Mouse (Mus musculus): Measurements from ENCODE around the gene Cemip2. TPM values are rescaled to one million over a fixed set of nuclear protein-coding genes. Genes with fewer than 3 reads are reported as not detected.

Cemip2 gene
- polyA plus RNA-seq, 1 experiment from 2014 or later, result 38.5 TPM

- no peak overlapping the region for H3K4me3 ChIP-seq
- H3K36me3 ChIP-seq, result peaks cover 82% of the 10 kb centered on the region
- H3K4me2 ChIP-seq, result no peak overlapping the region
- WGBS, result 92% methylated on average over 5 of the region's 5 CpGs
- H3K27me3 ChIP-seq, result no peaks in the 10 kb centered on the region
- no peaks in the 10 kb centered on the region for H3K9me3 ChIP-seq
- ATAC-seq (ENCODE audit: low read depth), result no peak
- H3K27ac ChIP-seq (replicated peaks), result no peak overlapping the region
- no peak overlapping the region for H3K9ac ChIP-seq
- H3K4me1 ChIP-seq (replicated peaks), result no peaks in the 10 kb centered on the region; the same call in 1 of the 2 replicates
These were observed 46.0 kb downstream of the Cemip2 start for GRCm38 (mm10) chr19:21824146-21824545.

- H3K9me3 ChIP-seq, result no peaks in the 10 kb centered on the region
- H3K4me2 ChIP-seq, result no peak overlapping the region
- ATAC-seq (ENCODE audit: low read depth), result no peak
- H3K36me3 ChIP-seq, result peaks cover 82% of the 10 kb centered on the region
- no peak overlapping the region for H3K9ac ChIP-seq
- no peak overlapping the region for H3K4me3 ChIP-seq
- H3K27ac ChIP-seq (replicated peaks), result no peak overlapping the region
- no peaks in the 10 kb centered on the region for H3K27me3 ChIP-seq
- WGBS, result 80% methylated on average over 4 of the region's 4 CpGs
- no peaks in the 10 kb centered on the region; the same call in 1 of the 2 replicates for H3K4me1 ChIP-seq (replicated peaks)
These were observed 47.2 kb downstream of the Cemip2 start for GRCm38 (mm10) chr19:21825128-21825885.

- Histone ChIP-seq H3K36me3 (peaks cover 96% of the 10 kb centered on the region), H3K9ac (no peak overlapping the region), H3K4me1 (replicated peaks) (no peaks in the 10 kb centered on the region), H3K4me2 (no peak overlapping the region), H3K4me3 (no peak overlapping the region), H3K9me3 (0 out of 2 replicates have a peak, but pooled peaks cover 5% of the 10 kb centered on the region), H3K27ac (replicated peaks) (peak overlapping the region; percentile 29), H3K27me3 (no peaks in the 10 kb centered on the region)
- no peak for ATAC-seq (ENCODE audit: low read depth)
- WGBS, result 86% methylated on average over 12 of the region's 12 CpGs
These were observed 55.4 kb downstream of the Cemip2 start for GRCm38 (mm10) chr19:21833416-21833992.

- 0 out of 2 replicates have a peak, but pooled peaks cover 5% of the 10 kb centered on the region for H3K9me3 ChIP-seq
- 94% methylated on average over 7 of the region's 7 CpGs for WGBS
- ATAC-seq (ENCODE audit: low read depth), result no peak
- H3K27me3 ChIP-seq, result no peaks in the 10 kb centered on the region
- no peak overlapping the region for H3K27ac ChIP-seq (replicated peaks)
- H3K4me2 ChIP-seq, result no peak overlapping the region
- peaks cover 84% of the 10 kb centered on the region for H3K36me3 ChIP-seq
- H3K4me1 ChIP-seq (replicated peaks), result no peaks in the 10 kb centered on the region
- no peak overlapping the region for H3K4me3 ChIP-seq
- no peak overlapping the region for H3K9ac ChIP-seq
These were observed 56.8 kb downstream of the Cemip2 start for GRCm38 (mm10) chr19:21834952-21835351.

- no peak overlapping the region for H3K4me2 ChIP-seq
- H3K27me3 ChIP-seq, result no peaks in the 10 kb centered on the region
- peaks cover 91% of the 10 kb centered on the region for H3K36me3 ChIP-seq
- H3K4me1 ChIP-seq (replicated peaks), result no peaks in the 10 kb centered on the region
- H3K27ac ChIP-seq (replicated peaks), result no peak overlapping the region
- ATAC-seq (ENCODE audit: low read depth), result no peak
- 91% methylated on average over 10 of the region's 10 CpGs for WGBS
- no peak overlapping the region for H3K9ac ChIP-seq
- no peak overlapping the region for H3K4me3 ChIP-seq
- no peaks in the 10 kb centered on the region for H3K9me3 ChIP-seq
These were observed 72.6 kb downstream of the Cemip2 start for GRCm38 (mm10) chr19:21850721-21851120.

GRCm38 (mm10) chr19:21854526-21855228 lies 76.5 kb downstream of the Cemip2 start:
- H3K27me3 ChIP-seq, result no peaks in the 10 kb centered on the region
- H3K9me3 ChIP-seq, result no peaks in the 10 kb centered on the region
- no peak overlapping the region for H3K4me2 ChIP-seq
- H3K27ac ChIP-seq (replicated peaks), result no peak overlapping the region
- peaks cover 88% of the 10 kb centered on the region for H3K36me3 ChIP-seq
- 94% methylated on average over 5 of the region's 5 CpGs for WGBS
- H3K4me3 ChIP-seq, result no peak overlapping the region
- no peaks in the 10 kb centered on the region for H3K4me1 ChIP-seq (replicated peaks)
- ATAC-seq (ENCODE audit: low read depth), result no peak
- H3K9ac ChIP-seq, result no peak overlapping the region

- no peaks in the 10 kb centered on the region for H3K27me3 ChIP-seq
- H3K4me2 ChIP-seq, result no peak overlapping the region
- H3K4me1 ChIP-seq (replicated peaks), result no peaks in the 10 kb centered on the region
- WGBS, result 91% methylated on average over 8 of the region's 8 CpGs
- peaks cover 84% of the 10 kb centered on the region for H3K36me3 ChIP-seq
- ATAC-seq (ENCODE audit: low read depth), result no peak
- no peaks in the 10 kb centered on the region for H3K9me3 ChIP-seq
- H3K27ac ChIP-seq (replicated peaks), result no peak overlapping the region
- H3K9ac ChIP-seq, result no peak overlapping the region
- H3K4me3 ChIP-seq, result no peak overlapping the region
These were observed 77.4 kb downstream of the Cemip2 start for GRCm38 (mm10) chr19:21855421-21856128.

- no peak overlapping the region for H3K27ac ChIP-seq (replicated peaks)
- H3K27me3 ChIP-seq, result no peaks in the 10 kb centered on the region
- no peak overlapping the region for H3K4me3 ChIP-seq
- no peak for ATAC-seq (ENCODE audit: low read depth)
- H3K9ac ChIP-seq, result no peak overlapping the region
- no peaks in the 10 kb centered on the region for H3K4me1 ChIP-seq (replicated peaks)
- no peaks in the 10 kb centered on the region for H3K9me3 ChIP-seq
- H3K36me3 ChIP-seq, result peaks cover 55% of the 10 kb centered on the region
- 90% methylated on average over 12 of the region's 12 CpGs for WGBS
- no peak overlapping the region for H3K4me2 ChIP-seq
These were observed 80.8 kb downstream of the Cemip2 start for GRCm38 (mm10) chr19:21858846-21859521.

GRCm38 (mm10) chr19:21860132-21860531 lies 82.0 kb downstream of the Cemip2 start:
- Histone ChIP-seq H3K9me3 (no peaks in the 10 kb centered on the region), H3K36me3 (peaks cover 43% of the 10 kb centered on the region), H3K4me3 (no peak overlapping the region), H3K4me2 (no peak overlapping the region), H3K27ac (replicated peaks) (no peak overlapping the region), H3K4me1 (replicated peaks) (no peaks in the 10 kb centered on the region), H3K27me3 (no peaks in the 10 kb centered on the region), H3K9ac (no peak overlapping the region)
- ATAC-seq (ENCODE audit: low read depth), result no peak
- WGBS, result 79% methylated on average over 5 of the region's 5 CpGs

GRCm38 (mm10) chr19:21860894-21861293 lies 82.8 kb downstream of the Cemip2 start:
- H3K9me3 ChIP-seq, result no peaks in the 10 kb centered on the region
- H3K27me3 ChIP-seq, result no peaks in the 10 kb centered on the region
- peaks cover 37% of the 10 kb centered on the region for H3K36me3 ChIP-seq
- ATAC-seq (ENCODE audit: low read depth), result no peak
- H3K4me2 ChIP-seq, result no peak overlapping the region
- no peak overlapping the region for H3K27ac ChIP-seq (replicated peaks)
- no peak overlapping the region for H3K4me3 ChIP-seq
- H3K4me1 ChIP-seq (replicated peaks), result no peaks in the 10 kb centered on the region
- H3K9ac ChIP-seq, result no peak overlapping the region
- 91% methylated on average over 6 of the region's 6 CpGs for WGBS

- WGBS, result 87% methylated on average over 5 of the region's 5 CpGs
- H3K27me3 ChIP-seq, result no peaks in the 10 kb centered on the region
- H3K36me3 ChIP-seq, result peaks cover 21% of the 10 kb centered on the region
- no peak overlapping the region for H3K27ac ChIP-seq (replicated peaks)
- H3K4me2 ChIP-seq, result no peak overlapping the region
- ATAC-seq (ENCODE audit: low read depth), result no peak
- H3K4me1 ChIP-seq (replicated peaks), result no peaks in the 10 kb centered on the region
- H3K9ac ChIP-seq, result no peak overlapping the region
- H3K4me3 ChIP-seq, result no peak overlapping the region
- H3K9me3 ChIP-seq, result no peaks in the 10 kb centered on the region
These were observed 84.3 kb downstream of the Cemip2 start for GRCm38 (mm10) chr19:21862289-21862990.

Data from neural tube, embryonic 13.5 days (tissue).